Mouse (Mus musculus): ENCODE results near the gene Arel1.

- TF ChIP-seq CTCF (IDR thresholded peaks at IDR 0.05; ENCODE audit: low read depth, low read length): no peak
- TF ChIP-seq POLR2A (IDR thresholded peaks at IDR 0.05; ENCODE audit: insufficient read depth, low read length): no peak
- no peak for TF ChIP-seq EP300 (IDR thresholded peaks at IDR 0.05; ENCODE audit: insufficient read depth, low read depth, low read length)
Observed at GRCm38 (mm10) chr12:84969656-84970427, 858 bp downstream of the Arel1 start.

All from ES-Bruce4 (cell line).